Mouse (Mus musculus): Measurements from ENCODE around the gene Gm45234. TPM values are rescaled to one million over a fixed set of nuclear protein-coding genes. Genes with fewer than 3 reads are reported as not detected.

Gm45234 gene
- polyA plus RNA-seq, 1 experiment from 2014 or later, result 0.13 TPM

DNA sequence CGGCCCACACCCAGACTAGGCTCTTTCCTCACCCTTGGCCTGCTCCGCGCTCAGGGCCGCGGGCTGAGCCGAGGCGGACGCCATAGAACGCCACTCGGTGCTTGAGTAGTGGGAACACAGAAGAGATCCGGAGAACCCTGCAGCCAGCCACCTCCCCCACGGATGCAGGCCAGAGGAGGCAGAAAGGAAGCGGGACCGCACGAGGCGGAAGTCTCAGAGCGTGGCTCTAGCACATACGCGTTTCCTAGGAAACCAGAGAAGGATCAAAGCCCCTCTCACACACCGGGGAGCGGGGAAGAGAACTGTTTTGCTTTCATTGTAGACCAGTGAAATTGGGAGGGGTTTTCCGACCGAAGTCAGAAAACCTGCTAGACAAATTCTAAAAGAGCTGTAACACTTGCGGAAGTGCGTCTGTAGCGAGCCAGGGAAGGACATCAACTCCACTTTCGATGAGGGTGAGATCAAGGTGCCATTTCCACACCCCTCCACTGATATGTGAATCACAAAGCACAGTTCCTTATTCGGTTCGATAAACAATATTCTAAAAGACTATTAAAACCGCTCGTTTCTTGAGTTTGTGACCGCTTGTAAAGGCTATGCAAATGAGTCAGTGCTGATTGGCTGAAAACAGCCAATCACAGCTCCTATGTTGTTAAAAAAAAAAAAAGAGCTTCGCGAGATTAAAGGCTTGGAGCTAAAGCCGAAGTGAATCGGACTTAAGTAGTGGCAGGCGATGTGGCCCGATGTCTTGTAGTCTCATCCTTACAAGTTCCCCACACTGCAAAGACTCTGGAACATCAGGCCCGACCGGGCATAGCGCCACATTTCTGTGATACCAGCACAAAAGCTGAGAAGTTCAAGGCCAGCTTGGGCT, 14.7 kb downstream of the Gm45234 start, which contains the start of gene Grcc10:
TSS of gene Grcc10 (minus strand) at position 487 of the 874 bp plus-strand sequence.
- H3K27ac ChIP-seq (replicated peaks; ENCODE audit: low read depth, low read length), result peak within 1 kb of the TSS; percentile 99
- H3K4me2 ChIP-seq (ENCODE audit: low read depth, severe bottlenecking), result peak within 1 kb of the TSS; percentile 80
- peaks cover 11% of the 10 kb centered on the region for H3K36me3 ChIP-seq (ENCODE audit: control insufficient read depth, insufficient read depth, low read length)
- H3K9me3 ChIP-seq (ENCODE audit: control insufficient read depth, low read length), result no peaks in the 10 kb centered on the region
- peak within 1 kb of the TSS; percentile 95 for H3K9ac ChIP-seq (ENCODE audit: low read length)
- peaks cover 14% of the 10 kb centered on the region for H3K4me1 ChIP-seq (ENCODE audit: control insufficient read depth, insufficient read depth, low read length)
- ATAC-seq (ENCODE audit: insufficient number of reproducible peaks, low FRiP score, low TSS enrichment, low read depth) (peak; percentile 85), DNase-seq (ENCODE audit: low spot score) (peak; percentile 94)
- no peaks in the 10 kb centered on the region for H3K27me3 ChIP-seq (ENCODE audit: control insufficient read depth, insufficient read depth, low read length)
- peak within 1 kb of the TSS; percentile 67 for H3K4me3 ChIP-seq (ENCODE audit: low read depth, low read length)
- under 1% methylated on average over 41 of the region's 41 CpGs for WGBS

- Histone ChIP-seq H3K27ac (replicated peaks; ENCODE audit: low read depth, low read length) (peak overlapping the region; percentile 99), H3K36me3 (ENCODE audit: control insufficient read depth, insufficient read depth, low read length) (peaks cover 11% of the 10 kb centered on the region), H3K4me3 (ENCODE audit: low read depth, low read length) (peak overlapping the region; percentile 67), H3K4me2 (ENCODE audit: low read depth, severe bottlenecking) (peak overlapping the region; percentile 80), H3K27me3 (ENCODE audit: control insufficient read depth, insufficient read depth, low read length) (no peaks in the 10 kb centered on the region), H3K9ac (ENCODE audit: low read length) (peak overlapping the region; percentile 95), H3K9me3 (ENCODE audit: control insufficient read depth, low read length) (no peaks in the 10 kb centered on the region), H3K4me1 (ENCODE audit: control insufficient read depth, insufficient read depth, low read length) (peaks cover 10% of the 10 kb centered on the region)
- WGBS, result under 1% methylated on average over 29 of the region's 29 CpGs
- ATAC-seq (ENCODE audit: insufficient number of reproducible peaks, low FRiP score, low TSS enrichment, low read depth), result peak; percentile 8; the same call in 1 of the 2 replicates
- DNase-seq (ENCODE audit: low spot score), result no peak
These were observed 15.5 kb downstream of the Gm45234 start for GRCm38 (mm10) chr6:124740211-124740887.

DNA sequence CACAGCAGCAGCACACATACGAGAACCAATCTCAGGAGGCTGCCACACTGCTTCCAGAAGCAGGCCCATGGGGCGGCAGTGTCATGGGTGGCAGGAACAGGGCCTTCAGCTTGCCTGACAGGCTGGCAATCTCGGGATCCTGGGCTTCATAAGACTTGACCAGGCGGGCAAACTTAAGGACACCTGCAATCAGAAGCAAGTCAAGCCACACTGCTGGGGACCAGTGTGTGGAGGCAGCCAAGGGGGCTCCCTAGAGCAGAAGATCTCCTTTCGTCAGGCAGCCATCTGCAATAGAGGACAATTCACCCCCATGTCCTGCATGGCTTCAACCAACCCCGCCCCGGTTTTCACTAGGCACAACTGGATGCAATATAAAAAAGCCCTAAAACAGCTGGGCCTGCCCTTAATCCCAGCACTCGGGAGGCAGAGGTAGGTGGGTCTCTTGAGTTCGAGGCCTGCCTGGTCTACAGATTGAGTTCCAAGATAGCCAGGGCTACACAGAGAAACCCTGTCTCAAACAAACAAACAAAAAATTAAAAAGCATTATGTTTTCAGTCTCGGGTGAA, 16.5 kb downstream of the Gm45234 start:
- Histone ChIP-seq H3K27me3 (ENCODE audit: control insufficient read depth, insufficient read depth, low read length) (no peaks in the 10 kb centered on the region), H3K4me1 (ENCODE audit: control insufficient read depth, insufficient read depth, low read length) (peaks cover 2% of the 10 kb centered on the region; the same call in 1 of the 2 replicates), H3K4me2 (ENCODE audit: low read depth, severe bottlenecking) (no peak overlapping the region), H3K9ac (ENCODE audit: low read length) (no peak overlapping the region), H3K9me3 (ENCODE audit: control insufficient read depth, low read length) (no peaks in the 10 kb centered on the region), H3K36me3 (ENCODE audit: control insufficient read depth, insufficient read depth, low read length) (peaks cover 4% of the 10 kb centered on the region; the same call in 1 of the 2 replicates), H3K4me3 (ENCODE audit: low read depth, low read length) (no peak overlapping the region), H3K27ac (replicated peaks; ENCODE audit: low read depth, low read length) (no peak overlapping the region)
- WGBS, result 86% methylated on average over 10 of the region's 10 CpGs
- no peak for ATAC-seq (ENCODE audit: insufficient number of reproducible peaks, low FRiP score, low TSS enrichment, low read depth)
- DNase-seq (ENCODE audit: low spot score), result no peak

DNA sequence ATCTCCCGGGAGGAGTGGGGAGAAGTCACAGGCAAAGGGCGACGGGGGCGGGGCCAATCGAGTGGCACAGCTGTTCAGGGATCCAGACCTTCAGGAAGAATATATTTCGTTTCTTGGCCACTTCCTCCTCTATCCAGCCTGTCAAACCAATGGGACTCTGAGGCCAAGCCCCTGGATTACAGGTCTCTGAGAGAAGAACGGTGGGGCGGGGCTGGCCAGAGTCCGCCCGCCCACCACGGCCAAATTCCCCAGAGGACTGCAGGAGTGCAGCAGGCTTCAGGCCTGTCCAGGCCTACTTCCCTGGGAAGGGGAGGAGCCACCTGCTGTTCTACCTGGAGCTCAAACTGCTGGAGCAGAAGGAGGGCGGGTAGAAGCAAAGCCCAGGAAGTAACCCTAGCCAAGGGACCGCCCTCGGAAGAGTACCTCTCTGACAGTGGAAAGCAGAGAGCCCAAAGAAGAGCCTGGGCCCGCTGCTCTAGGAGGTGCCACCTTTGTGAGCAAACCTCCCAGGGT, 17.3 kb downstream of the Gm45234 start, which contains the start of gene Ptpn6:
TSS of gene Ptpn6 (minus strand) at position 204 of the 513 bp plus-strand sequence.
- Histone ChIP-seq H3K4me3 (ENCODE audit: low read depth, low read length) (no peak within 1 kb of the TSS), H3K27ac (replicated peaks; ENCODE audit: low read depth, low read length) (no peak within 1 kb of the TSS), H3K36me3 (ENCODE audit: control insufficient read depth, insufficient read depth, low read length) (peaks cover 4% of the 10 kb centered on the region; the same call in 1 of the 2 replicates), H3K4me2 (ENCODE audit: low read depth, severe bottlenecking) (no peak within 1 kb of the TSS), H3K27me3 (ENCODE audit: control insufficient read depth, insufficient read depth, low read length) (no peaks in the 10 kb centered on the region), H3K9ac (ENCODE audit: low read length) (no peak within 1 kb of the TSS), H3K9me3 (ENCODE audit: control insufficient read depth, low read length) (no peaks in the 10 kb centered on the region), H3K4me1 (ENCODE audit: control insufficient read depth, insufficient read depth, low read length) (peaks cover 2% of the 10 kb centered on the region; the same call in 1 of the 2 replicates)
- ATAC-seq (ENCODE audit: insufficient number of reproducible peaks, low FRiP score, low TSS enrichment, low read depth) (no peak), DNase-seq (ENCODE audit: low spot score) (peak; percentile 54)
- 34% methylated on average over 15 of the region's 15 CpGs for WGBS

DNA sequence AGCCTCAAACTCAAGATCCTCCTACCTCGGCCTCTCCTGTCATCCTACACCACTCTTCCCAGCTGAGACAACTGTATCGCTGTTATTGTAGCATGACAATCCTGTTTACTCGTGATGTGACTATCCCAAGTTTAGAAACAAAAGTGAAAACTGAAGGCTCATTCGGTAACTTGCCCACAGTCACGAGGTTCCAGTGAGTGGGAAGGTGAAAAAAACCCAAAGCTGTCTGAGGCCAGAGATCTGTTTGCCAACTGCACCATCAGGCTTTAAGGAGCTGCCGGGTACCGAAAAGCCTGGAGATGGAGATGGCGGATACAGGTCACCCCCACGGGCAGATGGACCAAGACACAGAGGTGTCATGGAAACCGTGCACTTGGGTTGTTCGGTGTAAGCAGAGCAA, 18.8 kb downstream of the Gm45234 start:
- Histone ChIP-seq H3K4me1 (ENCODE audit: control insufficient read depth, insufficient read depth, low read length) (peaks cover 11% of the 10 kb centered on the region), H3K27me3 (ENCODE audit: control insufficient read depth, insufficient read depth, low read length) (no peaks in the 10 kb centered on the region), H3K36me3 (ENCODE audit: control insufficient read depth, insufficient read depth, low read length) (no peaks in the 10 kb centered on the region), H3K4me2 (ENCODE audit: low read depth, severe bottlenecking) (no peak overlapping the region), H3K4me3 (ENCODE audit: low read depth, low read length) (no peak overlapping the region), H3K9ac (ENCODE audit: low read length) (no peak overlapping the region), H3K27ac (replicated peaks; ENCODE audit: low read depth, low read length) (no peak overlapping the region), H3K9me3 (ENCODE audit: control insufficient read depth, low read length) (no peaks in the 10 kb centered on the region)
- ATAC-seq (ENCODE audit: insufficient number of reproducible peaks, low FRiP score, low TSS enrichment, low read depth), result no peak
- 92% methylated on average over 11 of the region's 11 CpGs for WGBS
- DNase-seq (ENCODE audit: low spot score), result no peak

GRCm38 (mm10) chr6:124734417-124734816, 21.4 kb downstream of the Gm45234 start:
- no peak overlapping the region for H3K4me2 ChIP-seq (ENCODE audit: low read depth, severe bottlenecking)
- 88% methylated on average over 3 of the region's 3 CpGs for WGBS
- no peak for ATAC-seq (ENCODE audit: insufficient number of reproducible peaks, low FRiP score, low TSS enrichment, low read depth)
- H3K4me3 ChIP-seq (ENCODE audit: low read depth, low read length), result no peak overlapping the region
- H3K4me1 ChIP-seq (ENCODE audit: control insufficient read depth, insufficient read depth, low read length), result peaks cover 9% of the 10 kb centered on the region
- no peak overlapping the region for H3K9ac ChIP-seq (ENCODE audit: low read length)
- DNase-seq (ENCODE audit: low spot score), result no peak
- no peaks in the 10 kb centered on the region for H3K9me3 ChIP-seq (ENCODE audit: control insufficient read depth, low read length)
- no peaks in the 10 kb centered on the region for H3K36me3 ChIP-seq (ENCODE audit: control insufficient read depth, insufficient read depth, low read length)
- no peaks in the 10 kb centered on the region for H3K27me3 ChIP-seq (ENCODE audit: control insufficient read depth, insufficient read depth, low read length)
- H3K27ac ChIP-seq (replicated peaks; ENCODE audit: low read depth, low read length), result no peak overlapping the region

GRCm38 (mm10) chr6:124732476-124733370, 23.1 kb downstream of the Gm45234 start:
- H3K9me3 ChIP-seq (ENCODE audit: control insufficient read depth, low read length), result no peaks in the 10 kb centered on the region
- no peak overlapping the region; the same call in 1 of the 2 replicates for H3K4me2 ChIP-seq (ENCODE audit: low read depth, severe bottlenecking)
- WGBS, result 52% methylated on average over 19 of the region's 19 CpGs
- H3K4me1 ChIP-seq (ENCODE audit: control insufficient read depth, insufficient read depth, low read length), result peaks cover 9% of the 10 kb centered on the region
- no peaks in the 10 kb centered on the region for H3K27me3 ChIP-seq (ENCODE audit: control insufficient read depth, insufficient read depth, low read length)
- DNase-seq (ENCODE audit: low spot score) (no peak), ATAC-seq (ENCODE audit: insufficient number of reproducible peaks, low FRiP score, low TSS enrichment, low read depth) (no peak)
- H3K9ac ChIP-seq (ENCODE audit: low read length), result 0 out of 2 replicates have a peak overlapping the region, but pooled peaks have one; percentile 27
- H3K36me3 ChIP-seq (ENCODE audit: control insufficient read depth, insufficient read depth, low read length), result no peaks in the 10 kb centered on the region
- no peak overlapping the region for H3K4me3 ChIP-seq (ENCODE audit: low read depth, low read length)
- no peak overlapping the region for H3K27ac ChIP-seq (replicated peaks; ENCODE audit: low read depth, low read length)

Measured in limb, embryonic 11.5 days (tissue).